Mouse (Mus musculus) forelimb bud, embryonic 11.5 days (tissue): ENCODE results near the gene Lrp11.

Experiments
- DNase-seq: peaks from one replicate; pipeline ENCODE4 v3.0.0-alpha.2; 2012; ENCODE audit warnings: low read depth, low spot score

Lrp11 gene

DNA sequence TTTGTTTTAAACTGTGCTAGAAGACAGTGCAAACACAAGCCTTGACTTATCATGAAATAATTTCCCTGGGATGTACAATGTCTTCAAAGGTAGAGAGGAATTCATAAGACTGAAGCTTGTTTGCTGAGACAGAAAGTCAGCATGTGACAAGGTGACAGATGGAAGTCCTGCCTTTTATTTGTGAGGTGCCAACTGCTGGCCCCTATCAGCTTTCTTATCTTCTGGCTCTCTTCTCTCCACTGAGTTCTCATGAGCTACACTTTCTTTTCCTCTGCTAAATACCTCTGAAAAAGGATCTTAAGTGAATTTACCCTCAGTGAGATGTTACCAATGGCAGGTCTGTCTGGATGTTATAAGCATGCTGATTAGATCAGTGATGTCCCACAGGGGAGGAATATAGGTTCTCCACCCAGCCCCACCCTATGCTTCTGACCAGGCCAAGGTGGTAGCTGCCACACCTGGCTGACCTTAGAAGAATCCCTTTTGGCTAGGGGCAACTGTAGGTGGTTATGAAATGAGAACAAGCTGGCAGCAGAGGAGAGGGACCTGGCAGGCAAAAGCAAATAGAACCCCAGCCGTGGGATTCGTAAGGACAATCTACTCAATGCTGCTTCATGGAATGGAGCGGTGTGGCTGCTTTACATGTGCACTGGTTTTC, 34.4 kb downstream of the Lrp11 start:
- no peak for DNase-seq

DNA sequence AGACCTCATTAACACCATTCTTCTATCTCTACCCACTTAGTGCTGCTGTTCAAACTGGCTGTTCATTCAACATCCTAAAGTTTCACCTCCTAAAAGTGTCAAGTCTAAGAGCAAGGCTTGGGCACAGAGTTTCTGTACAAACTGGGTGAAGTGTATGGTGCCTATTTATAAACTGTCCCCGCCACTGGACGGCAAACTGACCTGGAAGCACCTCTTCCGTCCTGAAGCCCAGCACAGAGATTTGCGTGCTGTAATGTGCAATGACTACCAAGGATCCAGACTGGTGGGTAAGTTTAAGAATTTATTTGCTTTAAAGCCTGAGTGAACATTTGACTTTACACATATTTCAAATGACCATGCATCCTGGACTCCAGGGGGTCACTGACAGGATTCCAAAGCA, 39.5 kb downstream of the Lrp11 start:
- no peak for DNase-seq

DNA sequence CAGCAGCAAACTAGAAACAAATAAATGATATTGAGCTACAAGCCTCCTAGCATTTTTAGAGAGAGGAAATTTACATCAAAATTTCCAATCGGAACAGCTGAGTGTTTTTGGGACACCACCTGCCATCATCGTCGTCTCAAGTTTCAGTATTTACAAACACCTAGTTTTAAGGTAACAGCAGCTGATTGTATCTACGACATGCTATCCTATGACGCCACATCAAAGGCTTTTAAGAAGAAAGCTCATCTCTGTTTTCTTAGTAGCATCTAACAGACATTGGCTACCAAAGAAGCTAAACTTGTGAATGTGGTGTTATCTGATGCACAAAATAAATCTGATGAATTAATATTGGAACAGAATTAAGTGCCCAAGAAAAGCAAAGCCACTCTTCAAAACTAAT, 40.7 kb downstream of the Lrp11 start:
- no peak for DNase-seq

DNA sequence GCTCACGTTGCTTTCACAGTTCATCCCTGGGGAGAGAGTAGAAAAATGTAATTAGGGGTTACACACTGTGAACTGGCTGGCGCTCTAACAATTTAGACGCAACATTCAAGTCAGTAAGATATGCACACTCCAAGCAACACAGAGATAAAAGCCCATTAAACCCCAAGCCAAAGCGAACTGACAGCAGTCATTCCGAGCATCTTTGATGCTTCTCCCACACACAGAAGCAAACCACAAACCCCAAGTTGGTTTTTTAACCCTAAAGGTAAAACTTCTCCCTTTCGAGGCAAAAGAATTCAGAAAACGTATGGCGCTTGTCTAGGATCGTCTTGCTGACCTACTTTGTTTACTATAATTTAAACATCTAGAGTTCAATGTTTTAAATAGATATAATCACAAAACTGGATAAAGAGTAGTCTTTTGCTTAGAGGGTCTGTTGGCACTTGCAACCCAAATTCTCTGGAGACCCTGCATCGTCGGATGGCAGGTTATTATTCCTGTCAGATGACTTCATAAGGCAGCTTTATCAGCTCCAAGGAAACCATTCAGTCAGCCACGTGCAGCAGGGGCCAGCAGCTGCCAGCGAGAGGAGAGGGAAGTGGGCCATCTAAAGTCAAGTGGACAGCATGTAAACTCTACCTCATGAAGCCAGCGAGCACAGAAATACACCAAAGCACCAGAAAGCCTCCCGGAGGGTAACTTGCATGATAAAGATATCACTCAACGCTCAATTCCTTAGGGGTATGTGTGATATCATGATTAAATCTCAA, 41.5 kb downstream of the Lrp11 start:
- no peak for DNase-seq

DNA sequence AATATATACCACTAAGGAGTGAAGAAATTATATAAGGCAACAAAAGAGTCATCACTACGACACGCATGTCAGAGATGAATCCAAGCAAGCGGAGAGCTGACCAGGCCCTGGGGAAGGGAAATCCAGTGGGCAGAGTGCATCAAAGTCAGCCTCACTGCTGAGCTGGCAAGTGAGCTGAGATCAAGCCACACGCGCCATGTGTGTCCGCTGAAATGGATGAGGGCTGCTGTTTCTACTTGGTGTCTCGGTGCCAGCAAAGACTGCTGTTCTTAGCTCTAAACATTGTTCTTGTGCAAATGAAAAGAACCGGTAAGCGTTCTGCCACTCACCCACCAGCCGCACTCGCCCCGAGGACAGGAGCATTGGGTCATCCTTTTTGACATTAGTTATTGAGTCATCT, 50.8 kb downstream of the Lrp11 start:
- DNase-seq: no peak

DNA sequence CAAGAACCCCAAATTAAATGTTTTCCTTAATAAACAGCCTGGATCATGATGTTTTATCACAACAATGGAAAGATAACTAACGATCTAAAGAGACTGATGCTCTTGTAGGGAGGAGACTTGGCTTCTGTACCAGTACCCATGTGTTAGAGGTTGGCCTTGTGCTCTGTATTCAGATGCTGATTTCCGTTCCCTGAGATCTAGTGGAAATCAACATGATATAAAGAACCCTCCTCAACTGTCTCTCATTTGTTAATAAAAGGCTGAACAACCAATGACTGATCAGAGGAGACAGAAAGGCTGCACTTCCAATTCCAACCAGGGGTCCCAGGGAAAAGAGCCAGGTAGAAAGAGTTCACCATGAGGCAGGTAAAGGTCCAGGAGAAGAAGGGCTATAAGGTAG, 56.3 kb downstream of the Lrp11 start:
- DNase-seq: no peak

DNA sequence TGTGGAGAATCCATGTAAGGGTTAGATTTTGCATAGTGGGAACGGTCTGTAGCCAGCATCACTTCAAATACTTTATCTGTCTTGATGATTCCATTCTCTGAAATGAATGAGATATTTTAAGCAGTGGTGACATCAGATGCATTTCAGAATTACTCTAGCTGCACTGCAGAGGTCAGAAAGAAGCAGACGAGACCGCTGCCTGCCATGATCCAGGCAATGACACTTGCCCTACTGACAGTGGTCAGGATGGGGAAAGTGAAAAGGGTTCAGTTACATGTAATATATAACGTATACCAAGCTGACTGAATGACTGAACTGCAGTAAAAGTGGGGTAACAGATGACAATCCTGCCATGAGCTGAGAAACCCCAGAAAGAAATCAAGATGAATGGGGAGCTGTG, 59.5 kb downstream of the Lrp11 start:
- no peak for DNase-seq

DNA sequence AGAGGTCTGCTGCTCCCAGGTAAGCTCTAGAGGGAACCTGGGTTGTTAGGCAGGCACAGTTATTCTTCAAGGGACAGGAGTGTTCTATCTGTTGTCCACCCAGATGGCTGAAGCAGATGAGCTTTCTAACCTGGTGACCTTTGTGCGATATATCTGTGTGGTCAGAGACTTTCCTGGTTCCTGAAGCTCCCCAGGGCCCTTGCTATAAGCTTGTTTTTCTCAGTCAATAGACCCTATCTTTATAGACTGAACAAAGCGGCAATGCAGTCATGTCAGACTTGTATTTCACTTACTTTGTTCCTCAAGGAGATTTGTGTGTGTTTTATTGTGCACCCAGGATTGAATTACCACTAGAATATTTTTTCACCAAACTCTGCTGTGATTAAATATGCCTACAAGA, 61.5 kb downstream of the Lrp11 start:
- DNase-seq: no peak

DNA sequence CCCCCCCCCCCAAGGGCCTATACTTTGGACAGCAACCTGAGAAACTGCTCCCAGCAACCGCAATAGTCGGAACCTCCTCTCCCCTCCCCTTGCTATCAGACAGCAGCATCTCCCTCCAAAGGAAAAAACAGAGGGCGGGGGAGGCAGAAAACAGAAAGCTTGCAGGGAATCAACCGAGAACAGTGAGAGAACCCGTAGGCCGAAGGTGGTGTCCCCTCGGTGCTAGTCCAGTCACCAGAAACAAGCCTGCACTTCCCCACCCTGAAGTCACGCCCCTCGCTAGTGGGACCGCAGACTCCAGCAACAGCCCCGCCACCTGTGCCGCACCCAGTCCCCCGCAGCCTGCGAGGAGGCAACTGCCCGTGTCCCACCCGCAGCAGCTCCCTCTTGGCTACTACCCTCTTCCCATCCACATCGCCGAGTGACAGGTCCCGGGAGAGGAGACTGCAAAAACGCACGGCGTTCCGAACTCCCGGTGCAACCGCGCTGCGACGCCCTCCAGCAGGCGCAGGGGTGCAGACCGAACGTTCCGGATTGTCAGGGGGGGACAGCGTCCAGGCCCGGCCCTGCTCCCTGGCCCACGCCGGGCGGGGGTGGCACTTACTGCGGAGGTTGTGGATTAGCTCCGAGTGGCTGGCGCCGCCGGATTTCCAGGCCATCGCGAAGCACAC, 73.0 kb downstream of the Lrp11 start:
- DNase-seq: peak; percentile 67

DNA sequence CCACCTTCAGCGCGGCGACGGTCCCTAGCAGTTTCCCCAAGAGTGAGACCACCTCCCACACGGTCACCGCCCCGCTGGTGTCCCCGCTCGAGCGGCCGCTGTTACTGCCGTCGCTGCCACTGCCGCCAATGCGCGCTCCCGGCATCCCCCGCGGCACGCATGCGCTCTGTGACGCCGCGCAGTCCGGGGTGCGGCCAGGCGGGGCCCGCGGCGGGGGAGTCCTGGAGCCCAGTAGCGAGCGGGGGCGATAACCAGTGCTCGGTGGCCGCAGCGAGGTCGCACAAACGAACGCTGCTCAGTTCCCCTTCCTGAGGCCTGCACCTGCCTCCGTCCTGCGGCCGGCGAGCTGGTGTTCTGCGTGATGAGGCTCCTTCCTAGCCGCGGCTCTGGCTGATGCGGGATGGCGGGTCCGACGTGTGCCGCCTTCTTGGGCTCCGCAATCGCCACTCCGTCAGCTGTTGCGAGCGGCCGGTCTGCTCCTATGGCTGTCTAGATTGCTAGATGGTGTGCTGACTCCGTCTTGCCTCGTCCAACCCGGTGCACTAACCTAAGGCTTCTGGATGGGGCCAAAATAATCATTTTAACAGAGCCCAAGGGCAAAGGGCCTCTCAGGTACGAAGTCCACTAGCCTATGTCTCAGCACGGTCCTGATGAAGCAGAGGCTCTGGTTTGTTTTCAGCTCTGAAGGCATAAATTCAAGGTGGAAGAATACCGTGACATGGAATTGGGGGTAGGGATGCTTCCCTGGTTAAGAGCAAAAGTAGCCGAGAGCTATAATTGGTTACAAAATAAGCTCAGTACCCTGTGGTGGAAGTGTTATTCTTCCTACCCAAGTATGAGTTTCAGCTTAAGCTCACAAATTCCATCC, 73.8 kb downstream of the Lrp11 start:
- DNase-seq: peak; percentile 81

DNA sequence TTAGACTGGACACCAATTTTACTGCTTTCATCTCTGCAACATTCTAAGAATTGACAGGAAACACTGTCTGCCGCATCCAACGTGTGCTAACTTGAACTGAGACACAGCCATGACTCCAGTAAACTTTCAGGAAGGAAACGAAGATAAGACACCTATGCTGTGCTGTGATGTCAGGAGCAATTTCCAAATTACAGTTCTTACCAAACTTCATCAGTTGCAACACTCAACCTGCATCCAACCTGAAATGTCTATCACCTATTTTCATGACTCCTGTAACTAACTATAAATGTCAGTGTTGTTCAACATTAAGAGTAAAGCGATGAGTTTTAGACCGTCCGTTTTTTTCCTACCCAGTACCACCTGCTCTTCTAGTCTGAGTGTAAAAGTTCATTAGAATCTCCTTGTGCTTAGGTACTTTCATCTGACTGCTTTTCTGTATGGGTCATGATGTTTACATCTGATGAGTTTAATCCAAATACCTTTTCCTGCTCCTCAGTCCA, 74.5 kb downstream of the Lrp11 start:
- DNase-seq: no peak

DNA sequence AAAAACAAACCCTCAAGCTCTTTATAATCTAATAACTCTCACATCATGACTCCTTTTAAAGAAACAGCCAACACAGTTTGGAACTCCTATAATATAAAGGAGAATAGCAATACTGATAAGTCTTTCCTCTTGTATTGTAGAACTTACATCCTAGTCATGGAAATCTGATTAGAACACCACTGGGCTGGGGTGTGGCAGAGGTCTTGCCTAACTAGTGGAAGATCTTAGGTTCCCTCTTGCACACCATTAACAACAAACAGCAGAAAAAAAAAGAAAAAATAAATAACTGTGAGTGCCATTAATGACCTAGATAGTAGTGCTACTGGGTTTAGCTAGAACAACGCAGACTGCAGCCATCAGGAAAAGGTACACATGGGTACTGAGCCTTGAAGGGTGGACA, 75.3 kb downstream of the Lrp11 start:
- no peak for DNase-seq

DNA sequence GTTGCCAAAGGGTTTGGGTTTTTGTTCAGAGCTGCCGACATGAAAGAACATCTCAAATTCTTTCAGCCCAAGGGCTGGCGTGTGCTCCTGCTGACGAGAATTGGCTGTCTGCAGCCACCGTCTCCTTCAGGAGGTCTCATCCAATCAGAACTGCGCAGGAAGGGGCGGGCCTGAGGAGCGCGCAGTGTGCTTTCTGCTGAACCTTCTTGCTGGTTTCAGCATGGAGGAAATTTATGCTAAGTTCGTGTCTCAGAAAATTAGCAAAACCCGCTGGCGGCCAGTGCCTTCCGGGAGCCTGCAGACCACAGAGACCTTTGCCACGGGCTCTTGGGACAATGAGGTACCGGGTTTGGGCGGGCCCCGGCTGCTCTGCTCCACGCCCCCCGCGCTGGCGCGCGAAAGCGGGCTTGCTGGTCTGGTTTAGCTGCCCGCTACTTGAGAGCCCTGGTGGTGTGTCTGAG, 77.8 kb downstream of the Lrp11 start, which contains the start of gene Nup43:
Nup43 (plus strand) TSS at position 162 of the 461 bp plus-strand sequence.
- DNase-seq: peak; percentile 91

DNA sequence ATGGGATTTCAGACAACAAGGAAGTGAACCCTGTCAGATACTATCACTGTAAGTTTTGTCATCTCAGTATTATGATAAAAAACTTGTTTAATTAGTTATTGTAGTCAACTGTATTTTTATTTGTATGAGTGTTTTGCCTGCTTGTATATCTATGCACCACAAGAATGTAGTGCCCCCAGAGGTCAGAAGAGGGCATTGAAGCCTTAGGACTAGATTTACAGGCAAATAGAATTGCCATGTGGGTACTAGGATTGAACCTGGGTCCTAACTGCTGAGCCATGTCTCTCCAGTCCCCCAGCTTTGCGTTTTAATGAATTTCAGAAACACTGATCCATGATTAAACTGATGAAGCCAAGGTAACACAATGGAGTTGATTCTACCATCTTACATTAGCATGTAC, 84.1 kb downstream of the Lrp11 start:
- peak; percentile 12 for DNase-seq
